Mouse (Mus musculus) lung, adult 2 months (tissue): ENCODE measurements around the gene Izumo4.

Experiments
- CTCF ChIP-seq: fragments of 200-500 bp; IDR thresholded peaks from 2 replicates; pipeline ENCODE4 v1.5.1; 2011; ENCODE audit warnings: mild to moderate bottlenecking, low read length, control low read depth; ENCODE audit not compliant: insufficient read depth
- POLR2A ChIP-seq: fragments of 200-500 bp; IDR thresholded peaks from 2 replicates; pipeline ENCODE4 v1.6.1; 2011; ENCODE audit warnings: low read depth, mild to moderate bottlenecking, control low read depth, low read length, borderline replicate concordance; ENCODE audit errors: extremely low read depth

GRCm38 (mm10) chr10:80686617-80687016 is 15.4 kb upstream of the Izumo4 start:
- TF ChIP-seq POLR2A (no peak), CTCF (no peak)
